ENCODE assay signal across 9 mouse cellular contexts in genomic region chr13:25932365-25932764, GRCm38 (mm10).
DNase-seq lines count a peak whose midpoint lies in the region; ATAC-seq and TF ChIP-seq lines count a peak whose summit lies in the region.
"Had no signal": no experiment of that assay in that cellular context is flagged by ENCODE, and none has a peak within 500 bp of the region (broad histone marks: within the 10 kb centered on the region; RNA-seq: fewer than 3 reads in every experiment).

No protein-coding gene starts in this region.

- H3K4me1 ChIP-seq in hindbrain, embryonic 13.5 days (replicated peaks) = peaks cover 27% of the 10 kb centered on the region
- peaks cover 13% of the 10 kb centered on the region for H3K4me1 ChIP-seq in midbrain, embryonic 14.5 days (ENCODE audit: control insufficient read depth, insufficient read depth, low read length)

- WGBS in hindbrain, embryonic 13.5 days = 35% methylated on average over 2 of the region's 2 CpGs
- 26% methylated on average over 2 of the region's 2 CpGs for WGBS in midbrain, embryonic 14.5 days

- H3K4me2 ChIP-seq in hindbrain, embryonic 13.5 days = no peak overlapping the region
- H3K4me2 ChIP-seq in midbrain, embryonic 14.5 days (ENCODE audit: low read length) = no peak overlapping the region
- H3K4me2 ChIP-seq: heart, embryonic 11.5 days; neural tube, embryonic 12.5 days had no signal

- intact Hi-C loops in gastrocnemius, adult 2 months (cut with DNase I) = no loop called here

- no peak overlapping the region for H3K9ac ChIP-seq in hindbrain, embryonic 13.5 days
- H3K9ac ChIP-seq in midbrain, embryonic 14.5 days (replicated peaks; ENCODE audit: low read length) = no peak overlapping the region
- H3K9ac ChIP-seq: neural tube, embryonic 12.5 days had no signal

- H3K27ac ChIP-seq in hindbrain, embryonic 13.5 days = peak overlapping the region; percentile 72
- peak overlapping the region; percentile 76 for H3K27ac ChIP-seq in midbrain, embryonic 14.5 days (replicated peaks; ENCODE audit: low read depth, low read length)
- no peak overlapping the region for H3K27ac ChIP-seq in gastrocnemius, adult 2 months
- H3K27ac ChIP-seq: neural tube, embryonic 12.5 days had no signal

- no peaks in the 10 kb centered on the region for H3K36me3 ChIP-seq in hindbrain, embryonic 13.5 days
- no peaks in the 10 kb centered on the region for H3K36me3 ChIP-seq in midbrain, embryonic 14.5 days (ENCODE audit: control insufficient read depth, insufficient read depth, low read length)
- H3K36me3 ChIP-seq: neural tube, embryonic 12.5 days had no signal

- H3K9me3 ChIP-seq in hindbrain, embryonic 13.5 days = no peaks in the 10 kb centered on the region
- no peaks in the 10 kb centered on the region for H3K9me3 ChIP-seq in midbrain, embryonic 14.5 days (ENCODE audit: control insufficient read depth, low read length)
- H3K9me3 ChIP-seq: neural tube, embryonic 12.5 days had no signal

- H3K27me3 ChIP-seq in hindbrain, embryonic 13.5 days = no peaks in the 10 kb centered on the region
- H3K27me3 ChIP-seq in midbrain, embryonic 14.5 days (ENCODE audit: control insufficient read depth, insufficient read depth, low read length) = no peaks in the 10 kb centered on the region
- H3K27me3 ChIP-seq: neural tube, embryonic 12.5 days had no signal

- TF ChIP-seq CTCF in brain, embryonic 14.5 days (IDR thresholded peaks at IDR 0.05; ENCODE audit: borderline replicate concordance, extremely low read depth, insufficient read depth, insufficient read length) = no peak
- TF ChIP-seq CTCF in gastrocnemius, adult 2 months (IDR thresholded peaks at IDR 0.05) = no peak

- H3K4me3 ChIP-seq in hindbrain, embryonic 13.5 days = no peak overlapping the region
- no peak overlapping the region for H3K4me3 ChIP-seq in midbrain, embryonic 14.5 days (replicated peaks; ENCODE audit: low read depth, low read length)
- no peak overlapping the region for H3K4me3 ChIP-seq in gastrocnemius, adult 2 months
- H3K4me3 ChIP-seq: neural tube, embryonic 12.5 days had no signal

- ATAC-seq in hindbrain, embryonic 13.5 days (ENCODE audit: low FRiP score) = 0 out of 2 replicates have a peak, but pooled peaks have one; percentile 17
- ATAC-seq in midbrain, embryonic 14.5 days (ENCODE audit: low FRiP score, low TSS enrichment) = 0 out of 2 replicates have a peak, but pooled peaks have one; percentile 14
- no peak for ATAC-seq in monocyte, adult 5-6 weeks (replicated peaks; ENCODE audit: insufficient number of reproducible peaks, low FRiP score, low TSS enrichment, poor library complexity, severe bottlenecking)

- no peak for TF ChIP-seq POLR2A in brain, embryonic 14.5 days (IDR thresholded peaks at IDR 0.05; ENCODE audit: borderline replicate concordance, extremely low read depth, insufficient read depth, insufficient read length, poor library complexity, severe bottlenecking)

- peak; percentile 5 for DNase-seq in Muller cell, postnatal 12 days (ENCODE audit: inconsistent ontology term)
- peak; percentile 49 for DNase-seq in brain, embryonic 14.5 days (ENCODE audit: low read depth)
- DNase-seq in midbrain, embryonic 14.5 days = peak; percentile 41
- DNase-seq in gastrocnemius, adult 2 months = no peak
- DNase-seq in cerebellum, postnatal 4 days (ENCODE audit: low spot score in 2 of 2) = no peak

Comparison
In these comparisons a context has a peak if more than half of its experiments do, and no peak if none do; other contexts are left out.
1. DNase-seq: peak in Muller cell, postnatal 12 days (single experiment), brain, embryonic 14.5 days (single experiment) and midbrain, embryonic 14.5 days (single experiment); none in gastrocnemius, adult 2 months (single experiment) and cerebellum, postnatal 4 days (0 of 2).